Mouse (Mus musculus) A20 (cell line): ENCODE measurements around the gene Cfap74.

Source experiments
- DNase-seq: peaks from one replicate; pipeline ENCODE4 v3.0.0-alpha.2; 2011; ENCODE audit warnings: low read depth, low spot score

Gene Cfap74

GRCm38 (mm10) chr4:155402489-155402888, 6.5 kb upstream of the Cfap74 start:
- DNase-seq = no peak

GRCm38 (mm10) chr4:155408695-155409057, 314 bp upstream of the Cfap74 start:
- DNase-seq = no peak

- no peak for DNase-seq
Observed at GRCm38 (mm10) chr4:155412124-155412523, 3.1 kb downstream of the Cfap74 start.

GRCm38 (mm10) chr4:155413641-155414335, 4.8 kb downstream of the Cfap74 start:
- DNase-seq = no peak

- no peak for DNase-seq
Observed at GRCm38 (mm10) chr4:155414656-155415235, 5.8 kb downstream of the Cfap74 start.

- no peak for DNase-seq
Observed at GRCm38 (mm10) chr4:155420137-155420536, 11.1 kb downstream of the Cfap74 start.

GRCm38 (mm10) chr4:155421412-155422370, 12.7 kb downstream of the Cfap74 start:
- DNase-seq = peak; percentile 79

- DNase-seq = no peak
Observed at GRCm38 (mm10) chr4:155423988-155424387, 15.0 kb downstream of the Cfap74 start.

GRCm38 (mm10) chr4:155426272-155426671, 17.3 kb downstream of the Cfap74 start:
- no peak for DNase-seq

GRCm38 (mm10) chr4:155428442-155428841, 19.5 kb downstream of the Cfap74 start:
- no peak for DNase-seq

- DNase-seq = no peak
Observed at GRCm38 (mm10) chr4:155429202-155429601, 20.2 kb downstream of the Cfap74 start.

GRCm38 (mm10) chr4:155432358-155432757, 23.4 kb downstream of the Cfap74 start:
- no peak for DNase-seq

GRCm38 (mm10) chr4:155433993-155434392, 25.0 kb downstream of the Cfap74 start:
- no peak for DNase-seq

- no peak for DNase-seq
Observed at GRCm38 (mm10) chr4:155442808-155443207, 33.8 kb downstream of the Cfap74 start.

- DNase-seq = no peak
Observed at GRCm38 (mm10) chr4:155451597-155451996, 42.6 kb downstream of the Cfap74 start.

GRCm38 (mm10) chr4:155458575-155458974, 49.6 kb downstream of the Cfap74 start:
- DNase-seq = no peak

GRCm38 (mm10) chr4:155463050-155463449, 54.1 kb downstream of the Cfap74 start:
- no peak for DNase-seq

- no peak for DNase-seq
Observed at GRCm38 (mm10) chr4:155463611-155464010, 54.6 kb downstream of the Cfap74 start.

- DNase-seq = no peak
Observed at GRCm38 (mm10) chr4:155464061-155464460, 55.1 kb downstream of the Cfap74 start.

GRCm38 (mm10) chr4:155465607-155466006, 56.6 kb downstream of the Cfap74 start:
- DNase-seq = no peak

- DNase-seq = no peak
Observed at GRCm38 (mm10) chr4:155466080-155466479, 57.1 kb downstream of the Cfap74 start.
